Mouse (Mus musculus) heart, adult 18-20 months (tissue): ENCODE measurements around the gene Ak8. TPM values are rescaled to one million over a fixed set of nuclear protein-coding genes. Genes with fewer than 3 reads are reported as not detected.

ENCODE experiments used
- microRNA-seq, 2 experiments: library from miRNA; unstranded; fragments of <30 nt; microRNA quantifications; one replicate each; pipeline ENCODE4 v1.2.0; 2022
- total RNA-seq, 2 experiments: library from RNA; stranded (reverse); gene quantifications; 2 replicates each; pipeline ENCODE4 v1.2.3; 2021

Ak8 gene
- total RNA-seq, 2 experiments from 2014 or later = not detected

Small RNA genes lying within 50 kb of the gene (microRNA-seq; reads per million reads assigned to microRNA genes)
- 0 reads per million in 2 experiments for gene Mir3088

Other genes with a start within 250 kb of the Ak8 start
- under 1 TPM in 1 of 2 experiments, not detected in 1; 0.82 TPM for gene 1700007K13Rik, start 233.8 kb upstream of the Ak8 start, total RNA-seq
- 10 to 100 TPM; 42.6 to 43.7 TPM for gene Mrps2, start 232.1 kb upstream of the Ak8 start, total RNA-seq
- 1 to 10 TPM; 2.4 to 2.7 TPM for gene Gbgt1, start 203.3 kb upstream of the Ak8 start, total RNA-seq
- 1 to 10 TPM; 1.1 to 1.2 TPM for gene Gm10134, start 194.1 kb upstream of the Ak8 start, total RNA-seq
- 10 to 100 TPM in 1 of 2 experiments, 1 to 10 TPM in 1; 8.7 to 11.5 TPM for gene Ralgds, start 187.0 kb upstream of the Ak8 start, total RNA-seq
- not detected for gene Cel, start 136.8 kb upstream of the Ak8 start, total RNA-seq
- gene Gtf3c5, start 116.4 kb upstream of the Ak8 start, total RNA-seq = 10 to 100 TPM in 1 of 2 experiments, 1 to 10 TPM in 1; 9.3 to 10.2 TPM
- gene Gfi1b, start 78.2 kb upstream of the Ak8 start, total RNA-seq = not detected
- 10 to 100 TPM; 26.6 to 28.4 TPM for gene Tsc1, start 58.9 kb upstream of the Ak8 start, total RNA-seq
- gene Spaca9, start 437 bp upstream of the Ak8 start, total RNA-seq = not detected
- gene Gtf3c4, start 140.2 kb downstream of the Ak8 start, total RNA-seq = 10 to 100 TPM; 17.0 to 22.1 TPM
- 1 to 10 TPM; 4.4 TPM for gene Ddx31, start 140.2 kb downstream of the Ak8 start, total RNA-seq
- gene Barhl1, start 216.5 kb downstream of the Ak8 start, total RNA-seq = not detected